Mouse (Mus musculus) heart, postnatal 0 days (tissue): Measurements from ENCODE around the gene Men1. TPM values are rescaled to one million over a fixed set of nuclear protein-coding genes. Genes with fewer than 3 reads are reported as not detected.
"Not testable (repeated sequence)": the region's sequence is repeated elsewhere in the genome, so short reads cannot be mapped to it uniquely, and the experiment has no call there.

Source experiments
- ATAC-seq: fragments of 200-750 bp; cut with Nextera tagmentation; 2 replicates; pipeline ENCODE4 v1.8.0; 2017; ENCODE audit warnings: low read depth, moderate number of reproducible peaks, moderate library complexity; ENCODE audit not compliant: insufficient read depth
- DNase-seq: peaks from one replicate; pipeline ENCODE4 v3.0.0-alpha.2; 2016; ENCODE audit warnings: low spot score
- H3K27ac ChIP-seq: fragments of 300-500 bp; sonication (generic); 2 replicates; pipeline ENCODE4 v1.5.1; 2014; ENCODE audit warnings: low read depth, mild to moderate bottlenecking
- H3K27me3 ChIP-seq: fragments of 300-500 bp; sonication (generic); 2 replicates; pipeline ENCODE4 v1.6.1; 2014; ENCODE audit warnings: low read length, mixed read lengths; ENCODE audit not compliant: control insufficient read depth, insufficient read depth
- H3K36me3 ChIP-seq: fragments of 300-500 bp; sonication (generic); replicated peaks from 2 replicates; pipeline ENCODE4 v1.6.1; 2014; ENCODE audit warnings: low read length, mixed read lengths; ENCODE audit not compliant: control insufficient read depth, insufficient read depth
- H3K4me1 ChIP-seq: fragments of 300-500 bp; sonication (generic); 2 replicates; pipeline ENCODE4 v1.6.1; 2014; ENCODE audit warnings: antibody characterized with exemption; ENCODE audit not compliant: control insufficient read depth, insufficient read depth
- H3K4me2 ChIP-seq: fragments of 300-500 bp; sonication (generic); 2 replicates; pipeline ENCODE4 v1.6.1; 2014; ENCODE audit warnings: low read depth, mild to moderate bottlenecking, low read length, moderate library complexity
- H3K4me3 ChIP-seq: fragments of 300-500 bp; sonication (generic); 2 replicates; pipeline ENCODE4 v1.5.1; 2014; ENCODE audit warnings: low read depth, low read length
- H3K9ac ChIP-seq: fragments of 300-500 bp; sonication (generic); replicated peaks from 2 replicates; pipeline ENCODE4 v1.6.1; 2014; ENCODE audit warnings: low read depth, low read length, mixed read lengths
- H3K9me3 ChIP-seq: fragments of 300-500 bp; sonication (generic); replicated peaks from 2 replicates; pipeline ENCODE4 v1.6.1; 2016; ENCODE audit warnings: low read length; ENCODE audit not compliant: control insufficient read depth
- CTCF ChIP-seq: IDR thresholded peaks from 2 replicates; pipeline ENCODE4 v1.5.1; 2016; ENCODE audit warnings: antibody characterized with exemption, control low read depth, low read depth
- EP300 ChIP-seq: IDR thresholded peaks from 2 replicates; pipeline ENCODE4 v1.6.1; 2016; ENCODE audit warnings: antibody characterized with exemption, low read depth
- WGBS: fragments of 180-500 bp; shearing (Covaris S2); extraction: QIAGEN DNeasy Blood & Tissue Kit; methylation state at CpG from one replicate; pipeline ENCODE4 v1.1.7; 2014; 5-methylcytosine and 5-hydroxymethylcytosine counted together
- polyA plus RNA-seq: library from polyadenylated mRNA; unstranded; fragments of >200 nt; fragmentation: Nextera tagmentation; extraction: Ambion mirVana; gene quantifications from 2 replicates; pipeline ENCODE4 v1.2.1, GENCODE M21; 2015
- total RNA-seq: library from RNA; depleted of rRNA; stranded (reverse); fragments of >200 nt; gene quantifications from 2 replicates; pipeline ENCODE4 v1.2.3, GENCODE M21; 2014; ENCODE audit warnings: low replicate concordance

The Men1 gene
- total and polyA plus RNA-seq, 2 experiments from 2014 or later, result 20.3 to 46.5 TPM

GRCm38 (mm10) chr19:6305517-6306115, 29.2 kb upstream of the Men1 start:
- 57% methylated on average over 8 of the region's 8 CpGs for WGBS
- H3K4me3 ChIP-seq, result peak overlapping the region; percentile 56
- H3K27ac ChIP-seq, result peak overlapping the region; percentile 63; the same call in 1 of the 2 replicates
- H3K36me3 ChIP-seq, result no peaks in the 10 kb centered on the region; the same call in 1 of the 2 replicates
- no peaks in the 10 kb centered on the region for H3K27me3 ChIP-seq
- ATAC-seq (no peak), DNase-seq (no peak)
- H3K4me2 ChIP-seq, result peak overlapping the region; percentile 88
- peak overlapping the region; percentile 79 for H3K9ac ChIP-seq
- no peaks in the 10 kb centered on the region for H3K9me3 ChIP-seq
- TF ChIP-seq EP300 (no peak), CTCF (no peak)
- H3K4me1 ChIP-seq, result no peaks in the 10 kb centered on the region

GRCm38 (mm10) chr19:6306137-6306551, 28.6 kb upstream of the Men1 start, which contains the start of gene Cdc42bpg:
Gene Cdc42bpg (plus strand): TSS chr19:6306456.
- no peaks in the 10 kb centered on the region for H3K4me1 ChIP-seq
- WGBS, result 1% methylated on average over 36 of the region's 38 CpGs

DNA sequence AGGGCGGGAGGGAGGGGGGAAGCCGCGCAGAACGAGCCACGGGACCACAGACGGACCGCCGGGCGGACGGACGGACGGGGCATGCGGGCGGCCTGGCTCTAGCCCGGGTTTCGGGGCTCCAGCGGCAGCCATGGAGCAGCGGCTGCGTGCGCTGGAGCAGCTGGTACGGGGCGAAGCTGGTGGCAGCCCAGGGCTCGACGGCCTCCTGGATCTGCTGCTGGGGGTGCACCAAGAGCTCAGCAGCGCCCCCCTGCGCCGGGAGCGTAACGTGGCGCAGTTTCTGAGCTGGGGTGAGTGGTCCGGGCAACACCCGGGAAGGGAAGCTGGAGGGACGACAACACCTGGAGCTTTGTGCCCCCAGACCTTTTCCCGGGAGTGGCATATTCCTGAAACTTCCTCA, 28.2 kb upstream of the Men1 start:
- no peaks in the 10 kb centered on the region for H3K4me1 ChIP-seq
- H3K9ac ChIP-seq, result peak overlapping the region; percentile 79
- peak overlapping the region; percentile 56 for H3K4me3 ChIP-seq
- TF ChIP-seq EP300 (no peak), CTCF (peak; percentile 67)
- no peaks in the 10 kb centered on the region for H3K9me3 ChIP-seq
- no peaks in the 10 kb centered on the region for H3K27me3 ChIP-seq
- H3K27ac ChIP-seq, result peak overlapping the region; percentile 63
- H3K4me2 ChIP-seq, result peak overlapping the region; percentile 88
- no peaks in the 10 kb centered on the region; the same call in 1 of the 2 replicates for H3K36me3 ChIP-seq
- ATAC-seq (peak; percentile 66), DNase-seq (peak; percentile 67)
- 0% methylated on average over 33 of the region's 34 CpGs for WGBS

More at GRCm38 (mm10) chr19:6306137-6306551, 28.6 kb upstream of the Men1 start, which contains the start of gene Cdc42bpg:
- H3K4me2 ChIP-seq, result peak within 1 kb of the TSS; percentile 88
- H3K4me3 ChIP-seq, result peak within 1 kb of the TSS; percentile 56
- ATAC-seq (peak; percentile 73), DNase-seq (peak; percentile 63)
- H3K27ac ChIP-seq, result peak within 1 kb of the TSS; percentile 63
- H3K27me3 ChIP-seq, result no peaks in the 10 kb centered on the region
- H3K9ac ChIP-seq, result peak within 1 kb of the TSS; percentile 79
- H3K36me3 ChIP-seq, result no peaks in the 10 kb centered on the region; the same call in 1 of the 2 replicates
- H3K9me3 ChIP-seq, result no peaks in the 10 kb centered on the region
- no peak for TF ChIP-seq CTCF
- no peak for TF ChIP-seq EP300

DNA sequence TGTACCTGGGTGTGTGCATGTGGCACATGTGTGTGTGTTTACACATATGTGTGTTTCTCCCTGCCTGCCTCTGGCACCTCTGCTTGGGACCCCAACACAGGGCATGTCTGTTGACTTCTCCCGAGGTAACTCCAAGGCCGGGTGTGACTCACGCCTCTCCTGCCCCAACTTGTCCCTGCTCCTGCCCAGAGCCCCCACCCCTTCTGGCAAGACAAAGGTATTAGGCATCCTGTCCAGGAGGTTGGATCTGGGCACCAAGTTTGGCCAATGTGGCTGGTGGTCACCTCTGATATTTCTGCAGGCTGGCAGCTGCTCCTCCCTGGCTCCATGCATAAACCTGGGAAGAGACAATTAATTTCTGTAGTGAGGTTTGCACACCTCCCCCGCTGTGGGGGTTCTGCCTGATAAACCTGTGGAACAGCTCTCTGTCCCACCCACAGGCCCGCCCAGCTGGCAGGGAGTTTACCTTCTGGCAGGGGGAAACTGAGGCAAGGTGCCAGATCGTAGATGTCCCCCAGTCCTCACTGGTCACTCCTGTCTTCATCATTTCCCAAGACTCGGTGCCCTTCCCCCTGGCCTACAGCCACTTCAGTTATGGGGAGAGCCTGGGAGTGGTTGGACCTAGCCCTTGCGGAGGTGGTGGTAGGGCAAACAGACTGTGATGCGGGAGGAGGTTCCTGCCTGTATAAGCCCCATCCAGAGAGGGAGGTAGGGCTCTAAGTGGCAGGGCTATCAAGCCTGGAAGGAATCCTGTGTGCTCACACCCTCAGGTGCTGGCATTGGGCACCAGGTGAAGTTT, 26.8 kb upstream of the Men1 start:
- no peaks in the 10 kb centered on the region for H3K9me3 ChIP-seq
- H3K9ac ChIP-seq, result no peak overlapping the region
- no peak overlapping the region for H3K27ac ChIP-seq
- no peak overlapping the region for H3K4me3 ChIP-seq
- no peaks in the 10 kb centered on the region for H3K4me1 ChIP-seq
- H3K4me2 ChIP-seq, result no peak overlapping the region
- 82% methylated on average over 9 of the region's 9 CpGs for WGBS
- DNase-seq (no peak), ATAC-seq (no peak)
- no peak for TF ChIP-seq EP300
- no peak for TF ChIP-seq CTCF
- no peaks in the 10 kb centered on the region for H3K27me3 ChIP-seq
- peaks cover 7% of the 10 kb centered on the region for H3K36me3 ChIP-seq

- no peak for TF ChIP-seq CTCF
- TF ChIP-seq EP300, result no peak
- no peak for DNase-seq
- Histone ChIP-seq H3K9me3 (no peaks in the 10 kb centered on the region), H3K4me1 (no peaks in the 10 kb centered on the region), H3K4me3 (no peak overlapping the region), H3K36me3 (peaks cover 26% of the 10 kb centered on the region), H3K27ac (no peak overlapping the region), H3K27me3 (no peaks in the 10 kb centered on the region), H3K9ac (no peak overlapping the region), H3K4me2 (no peak overlapping the region)
- 85% methylated on average over 5 of the region's 5 CpGs for WGBS
- no peak for ATAC-seq
Measured at GRCm38 (mm10) chr19:6310181-6310580, 24.6 kb upstream of the Men1 start.

DNA sequence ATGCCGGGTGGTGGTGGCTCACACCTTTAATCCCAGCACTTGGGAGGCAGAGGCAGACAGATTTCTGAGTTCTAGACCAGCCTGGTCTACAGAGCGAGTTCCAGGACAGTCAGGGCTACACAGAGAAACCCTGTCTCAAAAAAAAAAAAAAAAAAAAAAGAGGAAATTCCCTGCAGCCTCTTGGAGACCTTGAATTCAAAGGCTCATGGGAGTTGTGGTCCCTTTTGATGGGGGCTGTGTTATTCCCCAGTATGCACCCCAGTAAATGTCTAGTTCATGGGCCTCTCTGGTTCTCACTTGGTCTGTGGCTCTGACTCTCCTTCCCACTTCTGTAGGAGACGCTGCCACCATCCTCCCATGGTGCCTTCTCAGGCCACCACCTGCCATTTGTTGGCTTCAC, 23.0 kb upstream of the Men1 start:
- H3K27me3 ChIP-seq, H3K4me2 ChIP-seq, H3K27ac ChIP-seq, H3K4me1 ChIP-seq, H3K9me3 ChIP-seq, H3K9ac ChIP-seq, DNase-seq, ATAC-seq, H3K4me3 ChIP-seq: not testable (repeated sequence)
- peaks cover 42% of the 10 kb centered on the region for H3K36me3 ChIP-seq
- 95% methylated on average over 3 of the region's 3 CpGs for WGBS
